Mouse (Mus musculus) stomach, embryonic 15.5 days (tissue): Measurements from ENCODE around the gene Ankrd53. TPM values are rescaled to one million over a fixed set of nuclear protein-coding genes. Genes with fewer than 3 reads are reported as not detected.

Experiments used
- ATAC-seq: fragments of 200-750 bp; cut with Nextera tagmentation; 2 replicates; pipeline ENCODE4 v1.8.0; 2017; ENCODE audit warnings: low read depth, moderate number of reproducible peaks, moderate TSS enrichment; ENCODE audit not compliant: insufficient read depth, low FRiP score
- H3K27ac ChIP-seq: fragments of 300-500 bp; sonication (generic); 2 replicates; pipeline ENCODE4 v1.5.1; 2015; ENCODE audit warnings: mild to moderate bottlenecking, inconsistent platforms
- H3K27me3 ChIP-seq: fragments of 300-500 bp; sonication (generic); replicated peaks from 2 replicates; pipeline ENCODE4 v1.6.1; 2015; ENCODE audit warnings: inconsistent platforms
- H3K36me3 ChIP-seq: fragments of 300-500 bp; sonication (generic); 2 replicates; pipeline ENCODE4 v1.6.1; 2015; ENCODE audit warnings: inconsistent platforms
- H3K4me1 ChIP-seq: fragments of 300-500 bp; sonication (generic); 2 replicates; pipeline ENCODE4 v1.6.1; 2015; ENCODE audit warnings: inconsistent platforms
- H3K4me2 ChIP-seq: fragments of 300-500 bp; sonication (generic); 2 replicates; pipeline ENCODE4 v1.6.1; 2015; ENCODE audit warnings: mild to moderate bottlenecking, inconsistent platforms
- H3K4me3 ChIP-seq: fragments of 300-500 bp; sonication (generic); replicated peaks from 2 replicates; pipeline ENCODE4 v1.5.1; 2015; ENCODE audit warnings: inconsistent platforms
- H3K9ac ChIP-seq: fragments of 300-500 bp; sonication (generic); 2 replicates; pipeline ENCODE4 v1.6.1; 2015; ENCODE audit warnings: inconsistent platforms
- H3K9me3 ChIP-seq: fragments of 300-500 bp; sonication (generic); 2 replicates; pipeline ENCODE4 v1.6.1; 2016; ENCODE audit warnings: inconsistent platforms
- WGBS: fragments of 180-500 bp; shearing (Covaris S2); methylation state at CpG from one replicate; pipeline ENCODE4 v1.1.7; 2015; 5-methylcytosine and 5-hydroxymethylcytosine counted together
- polyA plus RNA-seq: library from polyadenylated mRNA; unstranded; fragments of >200 nt; fragmentation: Nextera tagmentation; extraction: Ambion mirVana; gene quantifications from 2 replicates; pipeline ENCODE4 v1.2.1, GENCODE M21; 2015

Ankrd53 gene
- polyA plus RNA-seq, 1 experiment from 2014 or later, result not detected

DNA sequence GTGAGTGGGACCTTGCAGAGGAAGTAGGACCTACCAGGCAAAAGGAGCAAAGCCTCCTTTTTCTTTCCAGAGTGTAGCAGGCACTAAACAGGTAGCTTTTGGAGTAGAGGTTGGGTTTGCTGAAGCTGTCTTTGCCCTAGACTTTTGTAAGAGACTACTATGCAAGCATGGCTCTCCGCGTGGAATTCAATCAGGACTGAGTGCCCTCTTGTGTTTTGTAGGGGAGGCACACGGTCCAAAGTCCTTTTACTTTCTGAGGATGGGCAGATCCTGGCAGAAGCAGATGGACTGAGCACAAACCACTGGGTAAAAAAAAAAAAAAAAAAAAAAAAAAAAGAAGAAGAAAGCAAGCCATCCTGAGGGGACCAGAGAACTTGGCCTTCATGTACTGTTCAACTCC lies 34.2 kb downstream of the Ankrd53 start:
- Histone ChIP-seq H3K27ac (no peak overlapping the region), H3K4me1 (peaks cover 7% of the 10 kb centered on the region; the same call in 1 of the 2 replicates), H3K27me3 (no peaks in the 10 kb centered on the region), H3K9ac (no peak overlapping the region), H3K4me3 (no peak overlapping the region), H3K9me3 (no peaks in the 10 kb centered on the region), H3K4me2 (no peak overlapping the region), H3K36me3 (peaks cover 10% of the 10 kb centered on the region; the same call in 1 of the 2 replicates)
- no peak for ATAC-seq
- 54% methylated on average over 3 of the region's 3 CpGs for WGBS

- Histone ChIP-seq H3K9ac (no peak overlapping the region), H3K27ac (no peak overlapping the region), H3K4me3 (no peak overlapping the region), H3K9me3 (no peaks in the 10 kb centered on the region), H3K4me2 (no peak overlapping the region), H3K27me3 (no peaks in the 10 kb centered on the region), H3K4me1 (no peaks in the 10 kb centered on the region), H3K36me3 (peaks cover 23% of the 10 kb centered on the region)
- WGBS, result 92% methylated on average over 5 of the region's 5 CpGs
- no peak for ATAC-seq
Observed at GRCm38 (mm10) chr6:83802033-83802432, 39.6 kb downstream of the Ankrd53 start.

DNA sequence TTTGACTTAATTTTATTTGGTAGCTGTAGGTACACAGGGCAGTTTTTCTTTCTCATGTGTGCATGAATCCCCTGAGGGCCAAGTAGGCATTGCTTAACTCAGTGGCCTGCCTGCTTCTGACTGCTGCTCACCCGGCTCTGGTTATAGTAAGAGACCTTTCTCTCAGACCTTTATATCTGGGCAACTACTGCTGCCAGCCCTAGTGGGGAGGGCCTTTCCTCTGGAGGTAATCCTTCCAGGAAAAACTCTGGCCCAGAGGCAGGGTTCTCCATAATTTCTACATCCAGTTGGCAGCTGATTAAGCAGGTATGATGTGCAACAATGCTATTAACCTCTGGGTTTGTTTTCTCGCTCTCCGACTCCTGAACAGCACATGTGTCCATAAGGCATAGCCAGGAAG lies 40.4 kb downstream of the Ankrd53 start:
- no peak overlapping the region for H3K9ac ChIP-seq
- no peaks in the 10 kb centered on the region for H3K4me1 ChIP-seq
- H3K4me3 ChIP-seq, result no peak overlapping the region
- H3K27me3 ChIP-seq, result no peaks in the 10 kb centered on the region
- no peak for ATAC-seq
- no peak overlapping the region for H3K27ac ChIP-seq
- WGBS, result 85% methylated on average over 3 of the region's 3 CpGs
- no peak overlapping the region for H3K4me2 ChIP-seq
- H3K36me3 ChIP-seq, result peaks cover 23% of the 10 kb centered on the region
- no peaks in the 10 kb centered on the region for H3K9me3 ChIP-seq

DNA sequence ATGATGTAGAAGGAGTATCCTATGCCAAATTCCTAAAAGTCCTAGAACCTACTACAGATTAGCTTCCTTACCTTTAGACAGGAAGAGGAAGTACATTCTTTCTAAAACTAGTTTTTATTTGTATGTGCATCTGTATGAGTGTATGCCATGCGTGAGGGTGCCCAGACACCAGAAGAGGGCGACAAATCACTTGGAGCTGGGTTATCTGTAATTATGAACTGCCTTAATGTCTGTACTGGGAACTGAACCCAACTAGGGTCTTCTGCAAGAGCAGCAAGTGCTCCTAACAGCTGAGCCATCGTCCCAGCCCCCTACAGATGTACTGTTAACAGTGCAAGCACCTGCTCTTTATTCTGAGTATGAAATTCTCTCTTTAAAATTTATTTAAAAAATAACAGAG lies 53.4 kb downstream of the Ankrd53 start:
- Histone ChIP-seq H3K9me3 (no peaks in the 10 kb centered on the region), H3K36me3 (peaks cover 10% of the 10 kb centered on the region; the same call in 1 of the 2 replicates), H3K4me2 (no peak overlapping the region), H3K4me1 (0 out of 2 replicates have a peak, but pooled peaks cover 6% of the 10 kb centered on the region), H3K9ac (no peak overlapping the region), H3K27ac (no peak overlapping the region), H3K4me3 (no peak overlapping the region), H3K27me3 (no peaks in the 10 kb centered on the region)
- 93% methylated on average over 3 of the region's 3 CpGs for WGBS
- ATAC-seq, result no peak

Other genes with a start within 250 kb of the Ankrd53 start
- gene Actg2, start 226.4 kb upstream of the Ankrd53 start, polyA plus RNA-seq, result 1,291 and 1,344 TPM in 2 replicates
- gene Stambp, start 189.9 kb upstream of the Ankrd53 start, polyA plus RNA-seq, result 23.2 and 24.7 TPM in 2 replicates
- gene Clec4f, start 106.5 kb upstream of the Ankrd53 start, polyA plus RNA-seq, result 0.24 TPM in 1 of 2 replicates, not detected in the other
- 0.08 TPM in 1 of 2 replicates, not detected in the other for gene Cd207, start 84.8 kb upstream of the Ankrd53 start, polyA plus RNA-seq
- not detected in 2 replicates for gene Vax2, start 51.4 kb upstream of the Ankrd53 start, polyA plus RNA-seq
- gene Atp6v1b1, start 19.7 kb upstream of the Ankrd53 start, polyA plus RNA-seq, result 0.08 TPM in 1 of 2 replicates, not detected in the other
- 84.0 and 86.2 TPM in 2 replicates for gene Tex261, start 13.2 kb downstream of the Ankrd53 start, polyA plus RNA-seq
- 64.3 and 69.0 TPM in 2 replicates for gene Nagk, start 32.3 kb downstream of the Ankrd53 start, polyA plus RNA-seq
- 19.8 and 20.3 TPM in 2 replicates for gene Paip2b, start 69.1 kb downstream of the Ankrd53 start, polyA plus RNA-seq
- gene Zfp638, start 104.5 kb downstream of the Ankrd53 start, polyA plus RNA-seq, result 45.2 and 54.1 TPM in 2 replicates
- gene Dysf, start 245.9 kb downstream of the Ankrd53 start, polyA plus RNA-seq, result 8.2 and 8.8 TPM in 2 replicates